Mouse (Mus musculus): ENCODE results near the gene Tctex1d1. TPM values are rescaled to one million over a fixed set of nuclear protein-coding genes. Genes with fewer than 3 reads are reported as not detected.

The Tctex1d1 gene
- polyA plus RNA-seq, 1 experiment from 2014 or later = not detected

DNA sequence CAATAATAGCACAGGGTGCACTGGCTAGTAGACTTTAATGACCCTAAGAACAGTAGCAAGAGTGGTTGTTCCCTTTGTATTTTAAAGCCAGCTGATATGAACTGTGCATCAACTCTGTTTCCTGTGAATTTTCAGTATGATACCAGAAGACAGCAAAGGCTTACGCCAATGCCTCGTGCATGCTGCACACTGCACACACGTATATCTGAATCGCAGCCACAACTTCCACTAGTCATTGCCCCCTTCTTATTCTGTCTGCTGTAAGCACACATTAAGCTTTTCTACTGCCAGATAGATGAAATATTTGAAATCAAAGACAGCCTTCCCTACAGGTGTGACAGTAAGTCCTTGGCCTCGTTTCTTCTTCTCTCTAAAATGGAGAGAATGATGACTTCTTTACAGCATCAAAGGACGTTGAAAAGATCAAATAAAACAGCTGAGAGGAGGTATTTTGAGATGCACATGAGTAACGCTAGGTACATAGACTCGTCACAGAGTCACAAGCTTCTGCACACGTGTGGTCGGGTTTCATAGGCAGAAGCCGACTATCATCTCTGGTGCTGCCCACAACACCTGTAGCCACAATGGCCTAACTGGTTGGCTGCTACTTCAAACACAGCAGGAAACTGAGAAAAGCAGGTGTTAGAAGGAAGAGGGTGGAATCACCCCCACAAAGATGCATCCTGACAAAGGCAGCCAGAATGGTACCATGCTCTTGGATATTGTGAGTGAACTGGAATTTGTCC is 12.4 kb downstream of the Tctex1d1 start:
- Histone ChIP-seq H3K36me3 (replicated peaks; ENCODE audit: insufficient read depth, low read length) (no peaks in the 10 kb centered on the region), H3K4me3 (ENCODE audit: low read depth, low read length) (no peak overlapping the region), H3K4me2 (ENCODE audit: low read depth, low read length) (no peak overlapping the region), H3K27ac (ENCODE audit: low read depth) (no peak overlapping the region), H3K9ac (replicated peaks) (no peak overlapping the region), H3K4me1 (ENCODE audit: insufficient read depth) (no peaks in the 10 kb centered on the region), H3K27me3 (ENCODE audit: insufficient read depth, low read length) (no peaks in the 10 kb centered on the region), H3K9me3 (ENCODE audit: low read length) (no peaks in the 10 kb centered on the region)
- ATAC-seq (no peak), DNase-seq (no peak)
- WGBS (ENCODE audit: insufficient replicate concordance) = 74% methylated on average over 11 of the region's 11 CpGs
- no peak for TF ChIP-seq EP300 (IDR thresholded peaks at IDR 0.05; ENCODE audit: low read depth)
- TF ChIP-seq CTCF (IDR thresholded peaks at IDR 0.05; ENCODE audit: low read depth) = no peak

DNA sequence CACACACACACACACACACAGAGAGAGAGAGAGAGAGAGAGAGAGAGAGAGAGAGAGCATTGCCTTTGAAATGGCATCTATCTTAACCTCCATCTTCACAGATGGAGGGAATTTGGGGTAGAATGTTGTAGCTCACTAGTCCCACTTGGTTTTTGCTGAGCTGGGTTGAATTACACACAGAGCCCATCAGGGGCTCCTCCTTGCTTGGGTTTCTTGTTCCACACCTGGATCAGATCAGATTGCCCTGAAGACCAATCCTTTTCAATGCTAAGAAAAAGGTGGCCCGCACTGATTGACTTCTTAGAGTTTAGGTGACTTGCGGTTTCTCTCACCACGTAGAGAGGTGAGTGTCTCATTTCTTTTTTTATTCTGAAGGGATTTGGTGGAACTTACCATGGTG is 13.3 kb downstream of the Tctex1d1 start:
- Histone ChIP-seq H3K36me3 (replicated peaks; ENCODE audit: insufficient read depth, low read length) (no peaks in the 10 kb centered on the region), H3K4me3 (ENCODE audit: low read depth, low read length) (no peak overlapping the region), H3K4me2 (ENCODE audit: low read depth, low read length) (no peak overlapping the region), H3K9me3 (ENCODE audit: low read length) (no peaks in the 10 kb centered on the region), H3K4me1 (ENCODE audit: insufficient read depth) (no peaks in the 10 kb centered on the region), H3K9ac (replicated peaks) (no peak overlapping the region), H3K27ac (ENCODE audit: low read depth) (no peak overlapping the region), H3K27me3 (ENCODE audit: insufficient read depth, low read length) (no peaks in the 10 kb centered on the region)
- TF ChIP-seq CTCF (IDR thresholded peaks at IDR 0.05; ENCODE audit: low read depth) (no peak), EP300 (IDR thresholded peaks at IDR 0.05; ENCODE audit: low read depth) (no peak)
- 78% methylated on average over 3 of the region's 3 CpGs for WGBS (ENCODE audit: insufficient replicate concordance)
- DNase-seq = no peak
- no peak for ATAC-seq

DNA sequence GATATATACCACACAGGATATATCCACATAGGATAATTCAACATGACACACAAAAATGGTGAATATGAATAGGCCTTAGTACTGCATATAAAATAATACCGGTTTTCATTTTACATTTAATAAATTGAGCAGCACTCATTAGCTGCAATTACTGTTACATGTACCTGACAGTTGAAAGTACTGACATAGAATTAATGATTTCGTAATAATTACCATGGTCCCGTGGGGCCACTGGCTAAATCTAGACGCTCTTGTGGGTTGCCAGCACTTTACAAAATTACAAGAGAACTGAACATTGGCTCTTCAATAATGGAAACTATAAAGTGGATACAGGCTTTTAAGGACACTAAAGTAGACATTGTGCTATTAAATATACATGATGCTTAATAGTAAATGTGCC is 26.3 kb downstream of the Tctex1d1 start:
- ATAC-seq (no peak), DNase-seq (no peak)
- no peaks in the 10 kb centered on the region for H3K36me3 ChIP-seq (replicated peaks; ENCODE audit: insufficient read depth, low read length)
- H3K9ac ChIP-seq (replicated peaks) = no peak overlapping the region
- H3K4me3 ChIP-seq (ENCODE audit: low read depth, low read length) = no peak overlapping the region
- H3K9me3 ChIP-seq (ENCODE audit: low read length) = no peaks in the 10 kb centered on the region
- no peaks in the 10 kb centered on the region for H3K27me3 ChIP-seq (ENCODE audit: insufficient read depth, low read length)
- TF ChIP-seq EP300 (IDR thresholded peaks at IDR 0.05; ENCODE audit: low read depth) (no peak), CTCF (IDR thresholded peaks at IDR 0.05; ENCODE audit: low read depth) (no peak)
- H3K4me2 ChIP-seq (ENCODE audit: low read depth, low read length) = no peak overlapping the region
- WGBS (ENCODE audit: insufficient replicate concordance) = 78% methylated on average over 4 of the region's 4 CpGs
- no peaks in the 10 kb centered on the region for H3K4me1 ChIP-seq (ENCODE audit: insufficient read depth)
- no peak overlapping the region for H3K27ac ChIP-seq (ENCODE audit: low read depth)

DNA sequence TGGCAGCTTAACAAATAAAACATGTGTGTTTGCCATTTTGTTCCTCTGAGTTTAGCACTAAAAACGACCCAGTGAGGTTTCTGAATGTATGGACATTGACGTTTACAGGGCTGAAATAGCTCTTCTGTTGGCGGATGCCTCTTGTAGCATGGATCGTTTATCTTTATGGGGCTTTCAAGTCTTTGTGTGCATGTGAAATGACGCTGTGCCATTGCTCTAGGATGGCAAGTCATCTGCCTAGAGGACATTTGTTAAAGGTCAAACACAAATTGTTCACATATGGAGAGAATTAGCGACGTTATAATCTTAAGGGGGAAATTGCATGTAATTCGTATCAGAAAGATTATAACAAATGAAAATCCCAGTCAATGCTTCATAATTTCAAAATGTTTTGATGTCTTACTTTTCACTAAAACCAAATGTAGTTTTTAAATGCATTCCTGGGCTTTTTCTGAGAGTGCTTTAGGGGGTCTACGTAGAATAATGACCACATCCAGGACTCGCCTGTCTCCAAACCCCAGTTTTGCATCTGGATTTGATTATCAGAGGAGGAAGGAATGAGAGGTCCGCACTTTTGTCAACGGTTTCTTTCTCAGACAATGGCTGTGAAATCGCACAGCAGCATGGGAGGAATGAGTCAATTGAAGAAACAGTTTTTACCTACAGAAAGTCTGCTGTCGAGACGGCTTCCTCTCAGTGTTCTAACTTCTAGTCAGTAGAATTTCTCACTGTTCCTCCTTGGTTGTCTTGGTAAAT is 27.0 kb downstream of the Tctex1d1 start:
- WGBS (ENCODE audit: insufficient replicate concordance) = 77% methylated on average over 15 of the region's 15 CpGs
- TF ChIP-seq CTCF (IDR thresholded peaks at IDR 0.05; ENCODE audit: low read depth) (no peak), EP300 (IDR thresholded peaks at IDR 0.05; ENCODE audit: low read depth) (no peak)
- Histone ChIP-seq H3K4me3 (ENCODE audit: low read depth, low read length) (no peak overlapping the region), H3K9ac (replicated peaks) (no peak overlapping the region), H3K27me3 (ENCODE audit: insufficient read depth, low read length) (no peaks in the 10 kb centered on the region), H3K4me1 (ENCODE audit: insufficient read depth) (no peaks in the 10 kb centered on the region), H3K4me2 (ENCODE audit: low read depth, low read length) (no peak overlapping the region), H3K9me3 (ENCODE audit: low read length) (no peaks in the 10 kb centered on the region), H3K27ac (ENCODE audit: low read depth) (no peak overlapping the region), H3K36me3 (replicated peaks; ENCODE audit: insufficient read depth, low read length) (no peaks in the 10 kb centered on the region)
- DNase-seq (no peak), ATAC-seq (no peak)

DNA sequence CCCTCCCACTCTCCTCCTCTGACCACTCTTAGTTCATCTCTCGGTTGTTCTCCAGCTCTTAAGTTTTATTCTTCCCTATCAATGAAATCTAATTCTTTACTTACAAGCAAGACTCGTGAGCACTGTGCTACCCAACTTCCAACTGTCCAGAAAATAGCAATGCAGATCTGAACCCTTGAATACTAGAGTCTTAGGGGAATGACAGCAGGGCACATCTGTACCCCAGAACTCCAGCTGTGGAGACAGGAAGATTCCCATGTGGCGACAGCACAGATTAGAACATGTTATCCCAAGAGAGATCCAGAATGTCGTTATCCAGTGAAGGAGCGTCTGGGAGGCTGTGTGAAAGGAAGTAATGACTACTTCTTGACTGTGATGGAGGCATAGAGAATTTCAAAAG is 27.9 kb downstream of the Tctex1d1 start:
- no peaks in the 10 kb centered on the region for H3K4me1 ChIP-seq (ENCODE audit: insufficient read depth)
- no peaks in the 10 kb centered on the region for H3K9me3 ChIP-seq (ENCODE audit: low read length)
- DNase-seq (no peak), ATAC-seq (no peak)
- H3K9ac ChIP-seq (replicated peaks) = no peak overlapping the region
- H3K4me2 ChIP-seq (ENCODE audit: low read depth, low read length) = no peak overlapping the region
- H3K27ac ChIP-seq (ENCODE audit: low read depth) = no peak overlapping the region
- H3K4me3 ChIP-seq (ENCODE audit: low read depth, low read length) = no peak overlapping the region
- WGBS (ENCODE audit: insufficient replicate concordance) = 72% methylated on average over 5 of the region's 5 CpGs
- TF ChIP-seq EP300 (IDR thresholded peaks at IDR 0.05; ENCODE audit: low read depth) (no peak), CTCF (IDR thresholded peaks at IDR 0.05; ENCODE audit: low read depth) (no peak)
- no peaks in the 10 kb centered on the region for H3K36me3 ChIP-seq (replicated peaks; ENCODE audit: insufficient read depth, low read length)
- H3K27me3 ChIP-seq (ENCODE audit: insufficient read depth, low read length) = no peaks in the 10 kb centered on the region

DNA sequence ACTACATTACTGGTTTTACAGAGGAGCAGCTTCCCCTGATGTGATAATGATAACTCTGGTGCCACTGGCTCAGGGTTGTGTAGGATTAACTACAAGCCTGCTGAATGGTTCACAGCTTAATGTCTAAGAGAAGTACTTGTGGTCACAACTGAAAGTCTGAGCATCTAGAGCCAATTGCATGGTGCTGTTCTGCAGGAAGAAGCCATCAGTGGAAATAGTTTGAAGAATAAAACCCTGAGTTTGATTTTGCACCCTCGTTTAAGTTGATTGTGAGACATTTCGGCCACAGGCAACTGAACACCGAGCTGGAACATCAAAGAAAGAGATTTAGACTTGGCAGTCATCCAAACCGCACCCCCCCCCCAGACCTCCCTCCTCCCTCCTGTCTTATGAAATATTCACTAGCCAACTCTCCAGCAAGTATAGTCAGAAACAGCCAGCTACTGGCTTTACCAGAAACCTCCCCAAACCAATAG is 28.6 kb downstream of the Tctex1d1 start:
- Histone ChIP-seq H3K9ac (replicated peaks) (no peak overlapping the region), H3K4me1 (ENCODE audit: insufficient read depth) (no peaks in the 10 kb centered on the region), H3K4me3 (ENCODE audit: low read depth, low read length) (no peak overlapping the region), H3K27ac (ENCODE audit: low read depth) (no peak overlapping the region), H3K36me3 (replicated peaks; ENCODE audit: insufficient read depth, low read length) (no peaks in the 10 kb centered on the region), H3K27me3 (ENCODE audit: insufficient read depth, low read length) (no peaks in the 10 kb centered on the region), H3K9me3 (ENCODE audit: low read length) (no peaks in the 10 kb centered on the region), H3K4me2 (ENCODE audit: low read depth, low read length) (no peak overlapping the region)
- ATAC-seq = peak; percentile 57; the same call in 1 of the 2 replicates
- 28% methylated on average over 4 of the region's 4 CpGs for WGBS (ENCODE audit: insufficient replicate concordance)
- TF ChIP-seq CTCF (IDR thresholded peaks at IDR 0.05; ENCODE audit: low read depth) (no peak), EP300 (IDR thresholded peaks at IDR 0.05; ENCODE audit: low read depth) (no peak)
- DNase-seq = peak; percentile 59
